Mouse (Mus musculus) hindbrain, embryonic 13.5 days (tissue): ENCODE data around the gene Smco2. TPM values are rescaled to one million over a fixed set of nuclear protein-coding genes. Genes with fewer than 3 reads are reported as not detected.

Source experiments
- ATAC-seq: fragments of 200-750 bp; cut with Nextera tagmentation; 2 replicates; pipeline ENCODE4 v1.8.0; 2017; ENCODE audit warnings: moderate TSS enrichment; ENCODE audit not compliant: low FRiP score
- H3K27ac ChIP-seq: fragments of 300-500 bp; sonication (generic); 2 replicates; pipeline ENCODE4 v1.5.1; 2015; ENCODE audit warnings: inconsistent platforms, mild to moderate bottlenecking, moderate library complexity
- H3K27me3 ChIP-seq: fragments of 300-500 bp; sonication (generic); 2 replicates; pipeline ENCODE4 v1.6.1; 2015; ENCODE audit warnings: mild to moderate bottlenecking, inconsistent platforms
- H3K36me3 ChIP-seq: fragments of 300-500 bp; sonication (generic); 2 replicates; pipeline ENCODE4 v1.6.1; 2015; ENCODE audit warnings: mild to moderate bottlenecking, inconsistent platforms
- H3K4me1 ChIP-seq: fragments of 300-500 bp; sonication (generic); replicated peaks from 2 replicates; pipeline ENCODE4 v1.6.1; 2015; ENCODE audit warnings: inconsistent platforms
- H3K4me2 ChIP-seq: fragments of 300-500 bp; sonication (generic); 2 replicates; pipeline ENCODE4 v1.6.1; 2015; ENCODE audit warnings: inconsistent platforms, mild to moderate bottlenecking, moderate library complexity
- H3K4me3 ChIP-seq: fragments of 300-500 bp; sonication (generic); 2 replicates; pipeline ENCODE4 v1.5.1; 2015; ENCODE audit warnings: mild to moderate bottlenecking, inconsistent platforms
- H3K9ac ChIP-seq: fragments of 300-500 bp; sonication (generic); 2 replicates; pipeline ENCODE4 v1.6.1; 2015; ENCODE audit warnings: mild to moderate bottlenecking, inconsistent platforms
- H3K9me3 ChIP-seq: fragments of 300-500 bp; sonication (generic); 2 replicates; pipeline ENCODE4 v1.6.1; 2016; ENCODE audit warnings: inconsistent platforms
- WGBS: fragments of 180-500 bp; shearing (Covaris S2); methylation state at CpG from one replicate; pipeline ENCODE4 v1.1.7; 2015; 5-methylcytosine and 5-hydroxymethylcytosine counted together
- polyA plus RNA-seq: library from polyadenylated mRNA; unstranded; fragments of >200 nt; fragmentation: Nextera tagmentation; extraction: Ambion mirVana; gene quantifications from 2 replicates; pipeline ENCODE4 v1.2.1, GENCODE M21; 2015

The Smco2 gene
- polyA plus RNA-seq, 1 experiment from 2014 or later = not detected

GRCm38 (mm10) chr6:146865701-146866100, 15.8 kb downstream of the Smco2 start:
- Histone ChIP-seq H3K36me3 (no peaks in the 10 kb centered on the region), H3K4me2 (no peak overlapping the region), H3K9ac (no peak overlapping the region), H3K4me3 (no peak overlapping the region), H3K9me3 (no peaks in the 10 kb centered on the region), H3K27me3 (no peaks in the 10 kb centered on the region), H3K27ac (no peak overlapping the region), H3K4me1 (no peaks in the 10 kb centered on the region)
- ATAC-seq = no peak
- WGBS = 83% methylated on average over 4 of the region's 4 CpGs

- Histone ChIP-seq H3K9ac (no peak overlapping the region), H3K9me3 (peaks cover 3% of the 10 kb centered on the region; the same call in 1 of the 2 replicates), H3K4me3 (no peak overlapping the region), H3K4me1 (no peaks in the 10 kb centered on the region), H3K4me2 (no peak overlapping the region), H3K27me3 (no peaks in the 10 kb centered on the region), H3K27ac (no peak overlapping the region), H3K36me3 (no peaks in the 10 kb centered on the region)
- 97% methylated on average over 4 of the region's 4 CpGs for WGBS
- no peak for ATAC-seq
Observed at GRCm38 (mm10) chr6:146871975-146872374, 22.1 kb downstream of the Smco2 start.

- H3K4me2 ChIP-seq = no peak overlapping the region
- no peak for ATAC-seq
- H3K27me3 ChIP-seq = no peaks in the 10 kb centered on the region
- no peak overlapping the region for H3K9ac ChIP-seq
- peaks cover 6% of the 10 kb centered on the region; the same call in 1 of the 2 replicates for H3K9me3 ChIP-seq
- no peak overlapping the region for H3K27ac ChIP-seq
- 87% methylated on average over 6 of the region's 6 CpGs for WGBS
- no peaks in the 10 kb centered on the region for H3K4me1 ChIP-seq
- no peaks in the 10 kb centered on the region for H3K36me3 ChIP-seq
- H3K4me3 ChIP-seq = no peak overlapping the region
Observed at GRCm38 (mm10) chr6:146874415-146874814, 24.5 kb downstream of the Smco2 start.

GRCm38 (mm10) chr6:146876820-146877219, 26.9 kb downstream of the Smco2 start:
- no peak for ATAC-seq
- no peak overlapping the region for H3K9ac ChIP-seq
- H3K4me2 ChIP-seq = no peak overlapping the region
- no peaks in the 10 kb centered on the region for H3K36me3 ChIP-seq
- 89% methylated on average over 2 of the region's 2 CpGs for WGBS
- H3K4me3 ChIP-seq = no peak overlapping the region
- no peak overlapping the region for H3K27ac ChIP-seq
- no peaks in the 10 kb centered on the region for H3K27me3 ChIP-seq
- H3K9me3 ChIP-seq = peaks cover 6% of the 10 kb centered on the region; the same call in 1 of the 2 replicates
- H3K4me1 ChIP-seq = no peaks in the 10 kb centered on the region

GRCm38 (mm10) chr6:146877425-146878045, 27.6 kb downstream of the Smco2 start:
- no peak overlapping the region for H3K9ac ChIP-seq
- no peak overlapping the region for H3K4me2 ChIP-seq
- WGBS = 92% methylated on average over 12 of the region's 12 CpGs
- no peak overlapping the region for H3K4me3 ChIP-seq
- H3K27ac ChIP-seq = no peak overlapping the region
- no peaks in the 10 kb centered on the region for H3K36me3 ChIP-seq
- H3K9me3 ChIP-seq = peaks cover 6% of the 10 kb centered on the region; the same call in 1 of the 2 replicates
- no peaks in the 10 kb centered on the region for H3K4me1 ChIP-seq
- no peaks in the 10 kb centered on the region for H3K27me3 ChIP-seq
- no peak for ATAC-seq

- 38% methylated on average over 10 of the region's 10 CpGs for WGBS
- ATAC-seq = no peak
Observed at GRCm38 (mm10) chr6:146878926-146879325, 29.0 kb downstream of the Smco2 start.

GRCm38 (mm10) chr6:146879856-146880255, 30.0 kb downstream of the Smco2 start:
- no peaks in the 10 kb centered on the region for H3K4me1 ChIP-seq
- WGBS = 90% methylated on average over 9 of the region's 9 CpGs
- no peak overlapping the region for H3K27ac ChIP-seq

More at GRCm38 (mm10) chr6:146878926-146879325, 29.0 kb downstream of the Smco2 start:
- Histone ChIP-seq H3K4me1 (no peaks in the 10 kb centered on the region), H3K9me3 (peaks cover 6% of the 10 kb centered on the region; the same call in 1 of the 2 replicates), H3K9ac (no peak overlapping the region), H3K4me2 (no peak overlapping the region), H3K27ac (no peak overlapping the region), H3K36me3 (no peaks in the 10 kb centered on the region), H3K4me3 (no peak overlapping the region), H3K27me3 (no peaks in the 10 kb centered on the region)

GRCm38 (mm10) chr6:146880296-146880695, 30.4 kb downstream of the Smco2 start:
- Histone ChIP-seq H3K36me3 (no peaks in the 10 kb centered on the region), H3K27ac (no peak overlapping the region), H3K27me3 (no peaks in the 10 kb centered on the region), H3K9me3 (peaks cover 6% of the 10 kb centered on the region; the same call in 1 of the 2 replicates), H3K4me3 (no peak overlapping the region), H3K9ac (no peak overlapping the region), H3K4me2 (no peak overlapping the region), H3K4me1 (no peaks in the 10 kb centered on the region)
- ATAC-seq = no peak
- 84% methylated on average over 4 of the region's 4 CpGs for WGBS

More at GRCm38 (mm10) chr6:146879856-146880255, 30.0 kb downstream of the Smco2 start:
- Histone ChIP-seq H3K27me3 (no peaks in the 10 kb centered on the region), H3K4me2 (no peak overlapping the region), H3K4me3 (no peak overlapping the region), H3K9me3 (peaks cover 6% of the 10 kb centered on the region; the same call in 1 of the 2 replicates), H3K9ac (no peak overlapping the region), H3K36me3 (no peaks in the 10 kb centered on the region)
- no peak for ATAC-seq

GRCm38 (mm10) chr6:146881896-146882770, 32.2 kb downstream of the Smco2 start:
- no peak overlapping the region for H3K4me3 ChIP-seq
- peaks cover 9% of the 10 kb centered on the region; the same call in 1 of the 2 replicates for H3K4me1 ChIP-seq
- H3K27ac ChIP-seq = no peak overlapping the region
- peaks cover 1% of the 10 kb centered on the region; the same call in 1 of the 2 replicates for H3K9me3 ChIP-seq
- H3K9ac ChIP-seq = no peak overlapping the region
- no peak overlapping the region for H3K4me2 ChIP-seq
- no peaks in the 10 kb centered on the region; the same call in 1 of the 2 replicates for H3K27me3 ChIP-seq
- H3K36me3 ChIP-seq = no peaks in the 10 kb centered on the region
- WGBS = 71% methylated on average over 13 of the region's 13 CpGs
- no peak for ATAC-seq

GRCm38 (mm10) chr6:146883426-146883825, 33.5 kb downstream of the Smco2 start:
- no peak for ATAC-seq
- no peaks in the 10 kb centered on the region for H3K36me3 ChIP-seq
- no peak overlapping the region for H3K9ac ChIP-seq
- H3K27ac ChIP-seq = no peak overlapping the region
- peaks cover 12% of the 10 kb centered on the region; the same call in 1 of the 2 replicates for H3K4me1 ChIP-seq
- H3K4me3 ChIP-seq = no peak overlapping the region
- 56% methylated on average over 2 of the region's 2 CpGs for WGBS
- H3K4me2 ChIP-seq = no peak overlapping the region
- H3K27me3 ChIP-seq = no peaks in the 10 kb centered on the region; the same call in 1 of the 2 replicates
- H3K9me3 ChIP-seq = no peaks in the 10 kb centered on the region

- no peak for ATAC-seq
- no peak overlapping the region for H3K4me2 ChIP-seq
- no peak overlapping the region for H3K27ac ChIP-seq
- H3K9me3 ChIP-seq = no peaks in the 10 kb centered on the region
- H3K4me3 ChIP-seq = no peak overlapping the region
- WGBS = 91% methylated on average over 3 of the region's 3 CpGs
- peaks cover 6% of the 10 kb centered on the region for H3K27me3 ChIP-seq
- no peaks in the 10 kb centered on the region for H3K36me3 ChIP-seq
- no peak overlapping the region for H3K9ac ChIP-seq
- peaks cover 18% of the 10 kb centered on the region; the same call in 1 of the 2 replicates for H3K4me1 ChIP-seq
Observed at GRCm38 (mm10) chr6:146884171-146884570, 34.3 kb downstream of the Smco2 start.

GRCm38 (mm10) chr6:146884851-146885250, 34.9 kb downstream of the Smco2 start:
- Histone ChIP-seq H3K27ac (no peak overlapping the region), H3K36me3 (no peaks in the 10 kb centered on the region), H3K4me2 (no peak overlapping the region), H3K9me3 (no peaks in the 10 kb centered on the region), H3K27me3 (peaks cover 11% of the 10 kb centered on the region), H3K4me3 (no peak overlapping the region), H3K4me1 (peaks cover 20% of the 10 kb centered on the region; the same call in 1 of the 2 replicates), H3K9ac (no peak overlapping the region)
- no peak for ATAC-seq
- WGBS = 47% methylated on average over 4 of the region's 4 CpGs
